Mouse (Mus musculus): ENCODE measurements around the gene Pcgf3.

Pcgf3 gene

GRCm38 (mm10) chr5:108461082-108462065 lies at the start of gene Pcgf3:
Pcgf3 (plus strand) TSS chr5:108461232.
- peak; percentile 98 for DNase-seq (ENCODE audit: low spot score in 2 of 2)

- no peak for DNase-seq (ENCODE audit: low spot score in 2 of 2)
Measured at GRCm38 (mm10) chr5:108414711-108415110, 46.3 kb upstream of the Pcgf3 start.

GRCm38 (mm10) chr5:108422741-108423140 lies 38.3 kb upstream of the Pcgf3 start:
- no peak for DNase-seq (ENCODE audit: low spot score in 2 of 2)

DNA sequence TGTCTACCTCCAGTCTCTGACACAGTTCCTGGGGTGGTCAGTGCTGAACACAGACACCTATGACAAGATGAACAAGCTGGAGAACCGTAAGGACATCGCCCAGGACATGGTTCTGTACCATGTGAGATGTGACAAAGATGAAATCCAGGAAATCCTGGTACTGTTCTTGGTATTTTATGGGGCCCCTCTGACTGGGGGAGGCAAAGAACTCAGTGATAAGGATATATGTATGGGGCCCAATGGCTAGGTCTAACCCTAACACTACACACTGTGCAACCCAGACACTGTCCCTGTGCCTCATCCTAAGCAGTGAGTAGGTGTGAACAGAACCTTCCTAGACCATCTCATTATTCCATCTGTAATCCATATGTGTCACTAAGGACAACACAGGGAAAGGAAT lies 37.6 kb upstream of the Pcgf3 start:
- no peak for DNase-seq (ENCODE audit: low spot score in 2 of 2)

DNA sequence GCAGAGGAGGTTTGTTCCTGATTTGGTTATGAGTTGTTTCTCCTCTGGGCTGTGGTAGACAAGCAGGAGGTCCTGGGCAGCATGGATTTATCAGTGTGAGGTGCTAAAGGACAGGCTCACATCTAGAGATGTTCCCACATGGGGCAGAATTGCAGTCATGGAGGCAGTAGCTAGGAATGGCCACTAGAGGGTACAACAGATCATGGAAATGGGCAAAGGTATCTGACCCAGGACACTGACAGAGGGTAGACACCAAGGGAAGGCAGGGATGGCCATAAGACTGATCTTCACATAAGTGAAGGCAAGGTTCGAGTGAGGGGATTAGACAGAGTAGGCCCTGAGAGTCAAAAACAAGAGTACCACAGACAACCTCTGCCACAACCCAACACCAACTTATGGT lies 33.8 kb upstream of the Pcgf3 start:
- peak; percentile 46 to 70 for DNase-seq (ENCODE audit: low spot score in 2 of 2)

DNA sequence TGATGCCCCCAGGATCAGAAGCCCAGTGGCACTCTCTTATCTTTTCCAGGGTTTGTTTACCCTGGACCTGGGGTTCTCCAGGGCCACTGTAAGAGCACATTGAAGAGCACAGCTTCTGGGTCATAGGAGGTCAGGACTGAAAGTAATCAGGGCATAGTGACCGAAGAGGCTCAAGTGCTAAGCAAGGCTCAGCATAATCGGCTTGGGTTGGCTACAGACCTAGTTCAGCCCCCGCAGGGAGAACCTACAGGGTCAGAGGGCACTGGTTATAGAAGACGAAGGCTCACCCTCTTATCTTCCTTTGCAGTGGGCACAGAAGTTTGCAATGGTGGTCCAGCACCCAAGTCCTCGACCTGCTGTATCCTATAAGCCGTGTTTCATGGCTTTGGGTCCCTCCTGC lies 29.8 kb upstream of the Pcgf3 start:
- no peak for DNase-seq (ENCODE audit: low spot score in 2 of 2)

GRCm38 (mm10) chr5:108433804-108434587 lies 27.0 kb upstream of the Pcgf3 start, which contains the start of gene Atp5k:
Atp5k (minus strand) TSS chr5:108434448.
- peak; percentile 93 to 98 for DNase-seq (ENCODE audit: low spot score in 2 of 2)

GRCm38 (mm10) chr5:108436101-108436500 lies 24.9 kb upstream of the Pcgf3 start:
- no peak for DNase-seq (ENCODE audit: low spot score in 2 of 2)

GRCm38 (mm10) chr5:108446973-108447372 lies 14.1 kb upstream of the Pcgf3 start:
- DNase-seq (ENCODE audit: low spot score in 2 of 2): no peak

GRCm38 (mm10) chr5:108447857-108448256 lies 13.2 kb upstream of the Pcgf3 start:
- DNase-seq (ENCODE audit: low spot score in 2 of 2): no peak

GRCm38 (mm10) chr5:108448785-108449668 lies 12.0 kb upstream of the Pcgf3 start, which contains the start of gene Mfsd7a:
Mfsd7a (minus strand) TSS chr5:108448891.
- peak; percentile 57 to 78 for DNase-seq (ENCODE audit: low spot score in 2 of 2)

- no peak for DNase-seq (ENCODE audit: low spot score in 2 of 2)
Measured at GRCm38 (mm10) chr5:108450837-108451540, 10.0 kb upstream of the Pcgf3 start.

GRCm38 (mm10) chr5:108451611-108452010 lies 9.4 kb upstream of the Pcgf3 start:
- DNase-seq (ENCODE audit: low spot score in 2 of 2): no peak

DNA sequence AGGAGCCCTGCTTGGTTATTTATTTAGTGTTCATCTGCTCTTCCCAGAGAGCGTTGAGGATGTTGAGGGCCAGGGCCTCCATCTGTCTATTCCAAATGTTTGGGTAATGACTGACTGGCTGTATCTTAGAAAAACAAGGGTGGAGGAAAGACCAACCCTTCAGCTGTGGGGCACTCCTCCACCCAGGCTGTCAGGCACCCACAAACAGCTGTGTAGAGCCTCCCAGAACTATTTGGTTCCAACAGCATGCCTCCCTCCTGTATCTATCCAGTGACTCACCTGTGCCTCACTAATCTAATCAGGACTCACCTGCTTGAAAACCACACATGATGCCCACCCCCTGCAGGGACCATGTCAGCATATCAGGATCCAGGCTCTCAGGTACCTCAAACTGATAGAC lies 8.6 kb upstream of the Pcgf3 start:
- DNase-seq (ENCODE audit: low spot score in 2 of 2): no peak

- DNase-seq (ENCODE audit: low spot score in 2 of 2): no peak
Measured at GRCm38 (mm10) chr5:108454094-108454493, 6.9 kb upstream of the Pcgf3 start.

DNA sequence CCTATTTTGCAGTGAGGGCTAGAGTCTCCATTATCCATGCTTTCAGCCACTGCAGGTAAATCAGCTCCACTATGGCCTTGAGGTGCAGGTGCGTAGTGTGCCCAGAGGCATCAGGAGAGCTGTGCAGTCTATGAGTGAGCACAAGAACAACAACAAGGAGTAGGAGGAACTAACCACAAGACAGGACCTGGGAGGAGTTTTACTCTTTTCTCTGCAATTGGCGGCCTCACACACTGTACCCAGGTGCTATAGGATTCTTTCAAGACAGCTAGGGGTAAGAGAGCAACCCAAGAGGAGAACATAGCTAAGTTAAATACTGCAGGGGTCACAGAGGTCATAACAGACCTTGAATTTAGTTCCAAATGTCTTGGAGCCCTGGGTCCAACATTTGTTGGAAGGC lies 2.3 kb upstream of the Pcgf3 start:
- no peak for DNase-seq (ENCODE audit: low spot score in 2 of 2)

GRCm38 (mm10) chr5:108460461-108460860 lies 571 bp upstream of the Pcgf3 start:
- DNase-seq (ENCODE audit: low spot score in 2 of 2): no peak

GRCm38 (mm10) chr5:108462446-108462845 lies 1.4 kb downstream of the Pcgf3 start:
- DNase-seq (ENCODE audit: low spot score in 2 of 2): no peak

DNA sequence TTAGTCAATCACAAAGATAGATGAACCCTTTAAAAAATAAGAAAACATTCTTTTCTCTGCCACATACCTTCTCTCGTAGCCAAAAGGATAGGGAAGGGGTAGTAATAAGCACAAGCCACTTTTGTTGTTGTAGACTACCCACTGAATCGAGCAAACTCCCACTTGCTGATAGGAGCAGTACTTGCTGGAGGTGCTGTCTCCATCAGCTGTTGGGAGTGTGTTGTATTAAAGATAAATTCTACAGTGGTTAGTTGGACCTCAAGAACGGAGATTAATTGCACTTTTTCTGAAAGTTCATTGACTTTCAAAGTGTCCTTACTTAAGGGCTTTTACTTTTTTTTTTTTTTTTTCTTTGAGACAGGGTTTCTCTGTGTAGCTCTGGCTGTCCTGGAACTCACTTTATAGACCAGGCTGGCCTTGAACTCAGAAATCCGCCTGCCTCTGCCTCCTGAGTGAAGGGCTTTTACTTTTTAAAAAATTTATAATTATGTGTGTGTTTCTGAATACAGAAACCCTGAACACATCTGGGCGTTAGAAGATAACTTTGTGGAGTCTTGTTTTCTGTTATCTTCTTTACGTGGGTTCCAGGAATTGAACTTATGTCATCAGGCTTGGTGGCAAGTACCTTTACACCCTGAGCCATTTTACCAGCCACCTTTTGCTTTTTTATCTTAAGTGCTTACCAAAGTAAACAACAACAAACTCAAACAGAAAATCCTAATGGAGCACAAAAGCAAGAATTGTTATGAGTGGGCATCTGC lies 4.3 kb downstream of the Pcgf3 start:
- no peak for DNase-seq (ENCODE audit: low spot score in 2 of 2)

DNA sequence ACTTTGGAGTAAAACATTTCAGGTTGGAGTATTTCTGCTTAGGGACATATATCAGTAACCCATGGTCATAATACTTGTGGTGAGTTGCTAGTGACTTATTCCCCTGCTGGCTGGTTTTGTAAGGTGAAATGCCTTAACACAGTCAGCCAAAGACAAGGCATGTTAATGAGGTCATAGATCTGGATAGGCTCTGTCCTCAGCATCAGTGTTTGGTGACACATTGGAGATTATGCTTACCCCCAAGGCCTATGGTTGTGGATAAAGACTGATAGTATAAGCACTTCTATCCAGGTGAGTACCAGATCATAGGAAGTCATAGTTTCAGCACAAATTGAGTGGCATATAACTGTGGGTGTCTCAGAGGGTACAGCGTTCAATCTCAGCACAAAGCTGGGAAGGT lies 5.6 kb downstream of the Pcgf3 start:
- DNase-seq (ENCODE audit: low spot score in 2 of 2): no peak
